Mouse (Mus musculus): ENCODE measurements at regions not wholly inside any gene's neighbourhood (a gene's known extent, or its start where the extent isn't known, plus 50 kb on each side); places are given as distances from the start of the nearest gene placed in this dataset.
"Not testable (repeated sequence)": the region's sequence is repeated elsewhere in the genome, so short reads cannot be mapped to it uniquely, and the experiment has no call there.

DNA sequence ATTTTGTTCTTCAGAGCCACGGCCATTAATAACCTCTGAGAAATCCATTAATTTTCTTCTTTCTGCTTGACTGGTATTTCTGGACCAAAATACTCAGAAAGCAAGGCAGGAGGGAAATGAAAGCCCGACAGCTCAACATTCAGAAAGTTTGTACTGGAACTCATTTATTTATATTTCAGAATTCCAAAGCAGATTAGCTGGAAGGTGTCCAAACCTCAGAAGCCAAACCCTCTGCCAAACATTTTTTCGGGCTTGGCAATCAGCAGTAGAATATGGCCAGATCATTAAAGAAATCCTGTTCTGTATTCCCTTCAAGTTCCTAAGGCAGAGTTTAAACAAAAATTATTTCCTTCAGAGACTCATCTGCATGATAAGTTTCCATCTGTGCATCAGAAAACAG, 450.4 kb upstream of the Tbl1xr1 start:
- DNase-seq (ENCODE audit: low spot score): peak; percentile 21

DNA sequence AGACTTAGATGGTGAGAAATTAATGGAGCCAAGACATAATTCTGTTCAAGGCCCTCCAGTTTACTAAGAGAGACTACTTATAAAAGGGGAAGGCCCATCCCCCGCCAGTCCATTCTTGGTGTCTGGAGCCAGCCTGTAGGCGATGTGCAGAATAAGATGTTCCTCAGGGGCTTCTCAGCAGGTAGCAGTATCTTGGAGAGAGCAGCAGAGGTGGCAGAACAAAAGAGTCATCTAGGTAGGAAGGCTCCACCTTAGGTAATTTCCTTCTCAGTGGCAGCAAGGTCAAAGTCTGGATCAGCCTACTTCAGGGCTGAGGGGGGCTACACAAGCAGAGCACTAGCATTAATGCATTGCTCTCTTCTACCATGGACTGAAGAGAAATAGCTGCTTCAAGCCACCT, 449.4 kb upstream of the Tbl1xr1 start:
- not testable (repeated sequence) for DNase-seq (ENCODE audit: low spot score)

DNA sequence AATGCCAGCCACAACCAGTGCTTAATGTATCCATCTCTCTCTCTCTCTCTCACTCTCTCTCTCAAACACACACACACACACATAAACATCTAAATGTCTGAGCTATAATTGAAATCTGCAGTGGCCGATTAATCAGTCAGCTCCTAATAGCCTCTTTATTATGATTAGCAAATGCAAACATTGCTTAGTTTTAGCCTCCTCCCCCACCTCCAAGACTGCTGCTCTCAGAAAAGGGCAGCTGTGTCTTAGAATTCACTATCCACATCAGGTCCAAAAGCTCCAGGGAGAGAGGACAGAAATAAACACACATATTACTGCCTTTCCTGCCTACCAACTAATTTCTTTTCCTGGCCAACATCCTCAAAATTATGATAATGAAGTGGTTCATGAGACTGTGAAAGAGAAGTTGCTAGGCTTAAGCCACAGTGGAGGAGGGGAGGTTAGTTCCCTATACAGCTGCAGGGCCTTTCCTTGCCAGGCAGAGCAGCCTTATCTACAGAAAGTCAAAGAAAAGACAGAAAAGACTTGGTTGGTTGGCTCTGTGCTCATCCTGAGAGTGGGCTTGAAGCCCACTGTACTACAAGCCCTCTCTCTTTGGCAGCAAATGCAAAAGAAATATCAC, 442.7 kb upstream of the Tbl1xr1 start:
- DNase-seq (ENCODE audit: low spot score): no peak

DNA sequence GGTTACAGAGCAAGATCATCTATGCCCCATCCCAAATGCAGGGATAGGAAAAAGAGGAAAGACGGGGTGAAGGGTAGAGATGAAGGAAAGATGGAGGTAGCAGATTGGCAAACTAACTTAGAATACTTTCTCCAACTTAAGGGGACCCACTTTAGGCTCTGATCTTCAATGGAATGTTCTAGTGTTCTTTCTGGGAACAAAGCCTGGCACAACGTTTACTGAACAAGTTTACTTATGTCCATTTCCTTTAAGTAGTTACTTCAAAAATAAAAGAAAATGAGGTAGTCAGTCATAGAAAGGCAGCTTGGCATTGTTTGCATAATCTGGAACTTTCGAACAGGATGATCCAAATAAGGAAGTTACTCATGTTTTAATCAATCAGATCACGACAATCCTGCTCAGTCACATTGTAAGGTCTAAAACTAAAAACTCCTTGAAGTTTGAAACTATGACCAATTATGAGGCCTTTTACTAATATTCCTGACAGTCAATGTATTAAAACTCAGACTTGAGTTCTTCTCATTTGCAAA, 441.7 kb upstream of the Tbl1xr1 start:
- DNase-seq (ENCODE audit: low spot score): no peak

DNA sequence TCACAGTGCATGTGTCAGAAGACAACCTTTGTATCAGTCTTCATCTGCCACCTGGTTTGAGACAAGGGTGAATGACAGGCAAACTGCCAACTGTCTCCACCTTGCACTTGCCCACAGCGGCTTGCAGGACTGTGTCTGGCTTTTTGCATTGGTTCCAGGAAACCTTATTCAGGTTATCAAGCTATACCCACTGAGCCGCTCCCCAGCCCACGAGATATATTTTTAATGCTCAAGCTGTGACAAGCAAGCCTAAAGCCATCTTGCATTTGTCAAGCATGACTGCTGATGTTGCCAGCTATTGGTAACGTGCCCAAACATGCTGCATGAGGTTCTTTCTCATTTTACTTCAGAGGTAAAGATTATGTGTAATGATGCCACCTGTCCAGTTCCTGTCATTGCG, 437.6 kb upstream of the Tbl1xr1 start:
- DNase-seq (ENCODE audit: low spot score): no peak

DNA sequence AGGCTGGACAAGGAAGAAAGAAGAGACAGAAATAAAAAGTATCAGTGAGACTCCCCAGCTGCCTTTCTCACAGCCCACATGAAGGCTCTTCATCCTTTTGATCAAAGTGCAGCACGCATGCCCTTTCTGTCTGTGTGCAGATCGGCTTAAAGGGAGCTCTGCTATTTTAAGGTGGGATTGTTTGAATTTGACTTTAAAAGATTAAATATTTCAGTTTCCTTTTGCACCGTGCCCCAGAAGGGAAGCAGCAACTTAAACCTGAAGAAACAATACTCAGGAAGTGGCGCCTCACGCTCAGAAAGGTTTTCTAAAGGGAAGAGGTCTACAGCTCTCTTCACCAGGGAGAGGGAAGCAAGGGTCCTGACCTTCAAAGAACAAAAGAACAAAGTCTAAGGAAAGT, 436.9 kb upstream of the Tbl1xr1 start:
- no peak for DNase-seq (ENCODE audit: low spot score)

DNA sequence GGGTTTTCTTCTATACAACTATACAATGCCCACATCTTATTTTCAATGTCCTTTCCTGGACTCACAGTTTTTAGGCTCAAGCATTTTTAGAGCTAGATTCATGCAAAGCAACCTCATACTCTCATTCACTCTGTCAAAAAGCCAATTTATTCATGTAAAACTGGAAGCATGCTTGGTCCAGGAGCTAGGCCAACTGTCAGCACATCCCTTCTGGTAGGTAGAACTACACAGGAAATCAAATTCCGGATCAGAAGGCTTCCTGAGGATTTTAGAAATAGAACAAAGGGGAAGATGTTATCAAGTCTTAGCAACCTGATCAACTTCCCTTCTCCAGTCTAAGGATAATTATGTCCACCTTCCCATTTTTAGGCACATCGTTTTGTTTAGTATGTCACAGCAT, 432.4 kb upstream of the Tbl1xr1 start:
- DNase-seq (ENCODE audit: low spot score): no peak

DNA sequence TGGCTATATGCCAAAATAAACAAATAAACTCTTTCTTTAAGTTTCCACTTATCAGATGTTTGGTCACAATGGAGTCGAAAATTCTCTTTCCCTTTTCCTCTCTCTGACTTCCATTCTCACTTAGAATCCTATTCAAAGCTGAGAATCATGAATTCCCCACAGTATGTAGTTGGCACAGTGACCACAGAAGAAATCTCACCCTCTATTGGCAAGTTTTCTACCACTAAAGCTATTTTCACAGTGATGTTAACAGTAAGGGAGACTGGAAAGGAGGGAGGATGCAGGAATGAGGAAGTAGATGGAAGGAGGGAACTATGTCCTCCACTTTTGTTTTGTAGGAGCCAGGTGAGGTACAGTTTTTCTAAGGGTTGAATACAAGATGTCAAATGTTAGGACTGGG, 431.2 kb upstream of the Tbl1xr1 start:
- no peak for DNase-seq (ENCODE audit: low spot score)

DNA sequence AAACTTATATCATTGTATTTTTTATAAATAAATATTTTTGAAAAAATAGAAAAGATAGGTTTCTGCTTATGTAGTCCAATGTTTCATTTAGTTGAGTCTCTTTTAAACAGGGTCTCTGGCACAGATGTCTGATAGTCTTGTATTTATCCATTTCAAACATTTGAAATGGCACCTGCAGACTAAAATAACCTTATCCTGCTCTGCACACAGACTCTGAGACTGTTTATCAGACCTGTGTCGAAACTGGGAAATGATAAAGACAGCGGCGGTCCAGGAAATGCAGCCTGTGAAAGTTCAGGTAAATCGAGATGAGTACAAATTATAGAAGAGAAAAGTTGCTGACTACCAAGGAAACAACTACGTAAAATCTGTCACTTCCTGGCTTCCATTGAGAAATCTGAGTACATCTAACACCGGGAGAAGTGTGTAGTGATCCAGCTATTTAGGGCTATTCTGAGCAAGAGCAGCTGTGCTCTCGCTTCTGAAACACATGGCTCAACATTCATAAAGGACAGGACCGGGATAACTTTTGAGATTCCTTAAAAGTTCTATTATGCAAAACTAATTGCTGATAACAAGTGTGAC, 426.5 kb upstream of the Tbl1xr1 start:
- no peak for DNase-seq (ENCODE audit: low spot score)

DNA sequence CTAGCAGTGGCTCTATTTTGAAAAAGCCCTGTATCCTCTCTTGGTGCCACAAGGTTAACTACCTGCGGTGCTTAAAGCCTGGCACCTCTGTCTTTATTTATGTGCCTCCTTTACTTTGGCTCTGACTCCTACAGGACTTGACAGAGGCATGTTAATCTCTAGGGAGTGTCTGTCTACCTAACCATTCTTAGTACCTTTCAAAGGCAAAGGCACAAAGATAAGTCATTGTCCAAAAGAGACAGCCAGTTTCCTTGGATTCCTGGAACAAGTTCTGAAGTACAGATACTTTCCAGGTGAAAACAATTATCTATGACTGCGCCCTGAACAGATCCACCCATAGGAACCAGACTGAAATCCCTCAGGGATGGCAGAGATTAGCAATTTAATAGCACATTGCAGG, 421.2 kb upstream of the Tbl1xr1 start:
- no peak for DNase-seq (ENCODE audit: low spot score)

DNA sequence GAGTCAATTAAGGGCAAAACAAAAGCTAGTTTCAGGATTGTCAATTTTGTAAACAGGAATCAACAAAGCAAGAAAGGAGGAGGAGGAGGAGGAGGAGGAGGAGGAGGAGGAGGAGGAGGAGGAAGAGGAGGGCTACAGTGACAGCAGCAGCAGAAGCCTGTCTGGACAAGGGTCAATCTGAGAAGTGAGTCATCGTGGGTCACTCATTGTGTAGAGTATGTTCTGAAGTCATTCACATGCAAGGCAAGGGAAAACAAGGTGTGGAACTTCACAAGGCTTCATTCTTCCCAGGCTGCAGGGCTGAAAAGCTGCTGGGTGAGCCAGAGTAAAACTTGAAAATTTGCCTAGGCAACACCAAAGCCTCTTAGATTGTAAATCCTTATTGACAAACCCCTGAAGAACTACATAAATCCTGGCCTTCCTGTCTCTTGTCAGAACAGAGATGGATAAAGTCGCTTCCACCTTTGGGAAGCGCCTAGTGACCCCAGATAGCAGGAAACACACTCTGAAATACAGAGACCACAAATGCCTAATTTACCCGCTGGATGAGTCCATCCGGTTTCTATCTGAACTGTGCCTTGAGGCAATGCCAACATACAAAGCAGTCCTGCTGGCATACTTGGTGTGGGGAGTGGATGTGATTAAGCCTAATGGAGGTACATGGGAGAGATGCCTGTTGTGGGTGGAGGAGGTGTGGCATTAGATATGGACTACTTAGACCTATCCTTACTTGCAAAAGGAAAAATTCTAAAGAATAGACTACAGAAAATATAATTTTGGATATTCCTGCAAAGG, 408.9 kb upstream of the Tbl1xr1 start:
- DNase-seq (ENCODE audit: low spot score): no peak

DNA sequence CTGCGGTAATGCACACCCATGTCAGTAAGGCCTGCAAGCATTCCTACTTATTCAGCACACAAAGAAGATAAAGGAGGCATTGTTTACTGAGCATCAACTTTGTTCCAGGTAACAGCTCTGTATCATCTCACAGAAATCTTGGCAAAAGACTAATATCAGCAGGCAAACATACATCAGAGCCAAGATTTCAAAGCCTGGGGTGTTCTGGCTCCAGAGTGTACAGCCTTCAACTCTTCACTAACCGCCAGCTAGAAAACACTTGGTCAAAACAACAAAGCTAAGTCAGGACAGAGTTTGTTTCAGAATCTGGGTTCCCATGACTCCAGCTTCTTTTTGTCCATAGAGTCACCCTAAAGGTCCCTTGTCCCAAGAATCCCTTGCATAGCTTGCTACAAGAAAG, 404.6 kb upstream of the Tbl1xr1 start:
- no peak for DNase-seq (ENCODE audit: low spot score)

DNA sequence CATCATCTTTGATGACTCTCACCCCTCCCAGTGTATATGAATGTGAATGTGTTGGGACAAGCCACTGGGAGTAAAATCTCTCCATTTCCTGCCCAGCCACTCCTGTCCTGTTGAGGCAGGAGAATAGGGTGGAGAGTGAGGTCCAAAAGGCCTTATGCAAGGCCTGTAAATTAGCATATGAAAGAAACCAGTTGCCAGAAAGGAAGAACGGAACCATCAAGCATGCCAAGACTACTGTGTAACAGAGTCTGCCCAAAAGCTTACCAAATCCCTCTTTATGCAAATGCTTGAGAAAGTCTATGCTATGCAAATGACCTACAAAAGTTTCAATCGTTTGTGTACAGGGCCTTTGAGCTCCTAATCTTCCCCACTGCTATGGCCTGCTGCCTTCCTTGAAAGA, 404.0 kb upstream of the Tbl1xr1 start:
- DNase-seq (ENCODE audit: low spot score): no peak

DNA sequence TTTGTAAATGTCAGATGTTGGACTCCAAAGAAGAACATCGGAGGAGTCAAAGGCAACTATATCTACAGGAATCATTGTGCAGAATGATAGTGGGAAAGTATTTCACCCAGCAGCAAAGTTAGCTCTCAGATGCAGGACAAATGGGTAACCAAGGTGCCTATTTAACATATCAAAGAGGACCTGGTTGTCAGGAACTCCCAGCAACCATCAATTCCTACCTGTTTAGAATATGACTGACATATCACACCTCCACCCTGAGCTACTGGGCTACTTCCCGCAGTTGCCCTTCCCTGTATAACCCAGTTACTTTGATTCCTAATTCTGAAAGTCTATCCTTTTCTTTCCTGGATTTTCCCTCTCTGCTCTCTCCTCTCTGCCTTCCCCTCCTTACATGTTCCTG, 403.0 kb upstream of the Tbl1xr1 start:
- DNase-seq (ENCODE audit: low spot score): no peak

DNA sequence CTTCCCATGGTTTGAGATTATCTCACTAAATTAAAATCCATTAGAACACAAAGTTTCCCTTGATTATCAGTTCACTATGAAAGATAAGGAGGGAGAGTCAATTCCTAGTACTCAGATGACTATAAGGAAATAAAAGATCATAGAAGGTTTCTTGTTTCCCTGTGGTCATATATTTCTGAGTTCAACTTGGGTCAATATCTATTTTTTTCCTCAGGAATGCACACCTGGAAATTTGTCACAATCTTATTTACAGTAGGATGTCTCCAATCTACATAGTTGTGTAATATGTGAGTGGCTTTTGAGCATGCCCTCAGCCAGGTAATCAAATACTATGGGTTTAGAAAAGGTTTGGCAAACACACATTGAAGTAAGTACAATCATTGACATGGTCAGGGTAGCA, 398.2 kb upstream of the Tbl1xr1 start:
- no peak for DNase-seq (ENCODE audit: low spot score)

DNA sequence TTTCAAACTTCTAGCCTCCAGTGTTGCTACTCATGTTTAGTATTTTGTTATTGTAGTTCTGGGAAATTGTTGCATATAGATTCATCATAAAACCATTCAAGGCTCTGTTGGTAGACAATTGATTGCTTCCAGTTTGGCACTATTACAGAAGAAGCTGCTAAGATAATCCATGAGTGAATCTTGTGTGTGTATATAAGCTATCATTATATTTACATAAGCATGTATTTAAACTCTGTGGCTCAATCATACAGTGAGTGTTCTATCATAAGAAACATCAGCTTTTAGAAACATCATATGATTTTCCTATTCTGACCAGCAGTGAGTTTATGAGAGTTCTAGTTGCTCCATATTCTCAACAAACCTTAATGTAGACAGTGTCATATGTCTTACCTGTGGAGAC, 397.7 kb upstream of the Tbl1xr1 start:
- DNase-seq (ENCODE audit: low spot score): no peak

DNA sequence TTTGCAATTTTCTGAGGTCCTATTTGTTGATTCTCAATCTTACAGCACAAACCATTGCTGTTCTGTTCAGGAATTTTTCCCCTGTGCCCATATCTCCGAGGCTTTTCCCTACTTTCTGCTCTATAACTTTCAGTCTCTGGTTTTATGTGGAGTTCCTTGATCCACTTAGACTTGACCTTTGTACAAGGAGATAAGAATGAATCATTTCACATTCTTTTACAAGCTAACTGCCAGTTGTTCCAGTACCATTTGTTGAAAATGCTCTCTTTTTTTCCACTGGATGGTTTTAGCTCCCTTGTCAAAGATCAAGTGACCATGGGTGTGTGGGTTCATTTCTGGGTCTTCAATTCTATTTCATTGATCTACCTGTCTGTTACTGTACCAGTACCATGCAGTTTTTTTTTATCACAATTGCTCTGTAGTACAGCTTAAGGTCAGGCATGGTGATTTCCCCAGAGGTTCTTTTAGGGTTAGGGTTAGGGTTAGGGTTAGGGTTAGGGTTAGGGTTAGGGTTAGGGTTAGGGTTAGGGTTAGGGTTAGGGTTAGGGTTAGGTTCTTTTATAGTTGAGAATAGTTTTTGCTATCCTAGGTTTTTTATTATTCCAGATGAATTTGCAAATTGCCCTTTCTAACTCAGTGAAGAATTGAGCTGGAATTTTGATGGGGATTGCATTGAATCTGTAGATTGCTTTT, 378.3 kb upstream of the Tbl1xr1 start:
- DNase-seq (ENCODE audit: low spot score): not testable (repeated sequence)

DNA sequence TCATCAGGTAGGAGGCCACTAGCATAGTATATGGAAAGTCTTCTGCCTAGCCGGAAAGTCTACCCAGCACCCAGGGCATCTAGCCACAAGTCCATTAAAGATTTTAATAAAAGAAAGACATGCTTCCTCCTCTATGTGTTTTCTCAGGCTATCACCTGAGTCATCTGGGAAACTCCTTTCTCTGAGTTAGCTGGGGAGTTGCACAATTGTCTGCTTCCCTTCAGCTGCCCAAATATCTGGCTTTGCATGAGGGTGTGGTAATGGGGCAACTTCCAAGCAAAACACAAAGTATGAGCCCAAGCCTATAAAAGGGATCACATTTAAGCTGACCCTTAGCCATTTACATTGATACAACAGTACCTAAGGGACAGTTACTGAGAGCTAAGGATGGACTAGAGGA, 376.9 kb upstream of the Tbl1xr1 start:
- no peak for DNase-seq (ENCODE audit: low spot score)

DNA sequence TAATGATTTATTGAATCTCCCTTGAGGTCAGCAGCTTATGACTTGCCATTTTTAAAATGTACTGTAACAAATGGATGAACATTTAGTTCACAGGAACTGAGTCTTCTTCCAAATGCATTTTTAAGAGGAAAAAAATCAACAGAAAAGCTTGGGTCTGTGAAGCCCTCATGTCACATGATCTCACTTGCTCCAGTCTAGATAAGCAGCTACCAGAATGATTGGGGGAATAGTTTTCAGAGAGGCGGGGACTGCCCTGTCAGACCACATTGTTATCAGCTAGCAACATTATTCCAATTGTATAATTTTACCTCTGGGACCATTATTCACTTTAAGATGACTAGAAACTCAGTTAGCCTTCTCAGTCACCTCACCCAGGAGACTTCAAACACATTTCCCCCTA, 376.1 kb upstream of the Tbl1xr1 start:
- no peak for DNase-seq (ENCODE audit: low spot score)

DNA sequence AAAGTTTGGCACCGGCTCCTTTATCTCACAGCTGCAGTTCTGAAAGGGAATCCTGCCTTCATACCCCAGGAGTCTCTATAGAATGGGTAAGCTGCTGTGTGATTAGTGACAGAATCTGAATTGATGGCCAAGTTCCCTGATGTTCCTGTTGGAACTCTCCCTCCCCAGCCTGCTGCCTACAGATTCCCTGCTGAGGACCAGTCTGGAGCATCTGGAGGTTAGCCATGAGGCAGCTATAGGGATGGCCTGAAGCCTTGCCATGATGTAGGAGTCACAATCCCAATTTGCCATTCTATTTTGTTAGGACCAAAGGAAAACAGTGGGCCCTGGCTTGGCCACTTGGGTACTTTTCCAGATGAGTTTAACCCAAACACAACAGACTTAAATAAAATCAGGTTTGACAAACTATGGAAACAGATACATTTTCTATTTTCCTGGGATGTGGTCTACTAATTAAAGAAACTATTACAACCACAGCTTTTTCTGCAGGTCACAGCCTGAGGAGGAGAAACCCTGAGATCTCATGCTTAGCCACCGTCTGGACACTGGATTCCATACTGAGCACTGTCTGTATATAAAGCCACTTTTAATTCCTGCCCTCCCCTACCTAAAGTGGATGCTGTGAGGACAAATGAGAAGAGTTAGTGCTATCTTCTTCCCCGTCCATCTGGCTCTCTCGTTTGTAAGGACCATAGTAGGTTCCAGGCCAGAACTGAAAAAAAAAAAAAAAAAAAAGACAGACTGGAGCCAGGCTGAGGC, 349.5 kb upstream of the Tbl1xr1 start:
- DNase-seq (ENCODE audit: low spot score): no peak

DNA sequence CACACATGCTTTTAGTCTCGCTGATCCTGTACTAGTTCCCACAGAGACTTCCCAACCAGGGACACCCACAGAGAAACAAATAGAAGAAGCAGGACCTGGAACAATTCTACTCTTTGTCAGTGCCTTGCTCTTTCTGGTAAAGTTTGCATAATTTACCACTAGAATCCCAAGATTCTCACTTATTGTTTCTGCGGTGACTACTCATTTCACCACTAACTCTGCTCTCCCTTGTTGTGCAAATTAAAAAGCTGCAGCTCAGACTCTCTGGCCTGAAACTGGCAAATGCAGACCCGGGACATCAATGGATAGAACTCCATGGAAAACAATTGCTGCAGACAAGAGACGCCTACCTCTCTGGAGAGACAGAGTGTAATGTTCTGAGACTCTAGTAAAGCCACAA, 348.4 kb upstream of the Tbl1xr1 start:
- no peak for DNase-seq (ENCODE audit: low spot score)

DNA sequence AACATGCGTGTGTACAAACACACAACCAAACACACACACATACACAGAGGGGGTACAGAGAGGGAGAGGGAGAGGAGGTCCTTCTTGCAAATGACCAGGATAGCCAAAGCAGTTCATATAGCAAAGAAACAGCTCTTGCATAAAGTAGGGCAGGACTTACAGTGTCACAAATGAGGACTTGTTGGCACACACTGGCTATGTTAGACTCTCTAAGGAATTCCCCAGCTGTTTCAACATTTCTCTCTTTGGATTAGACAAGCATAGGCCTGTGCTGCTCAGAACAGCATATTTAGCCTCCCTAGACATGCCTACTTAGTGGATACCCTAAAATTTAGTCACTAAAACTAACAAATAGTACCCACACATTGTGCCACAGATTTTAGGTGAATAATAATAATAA, 347.1 kb upstream of the Tbl1xr1 start:
- DNase-seq (ENCODE audit: low spot score): no peak

Data from ovary, postnatal 14 days (tissue).